Mouse (Mus musculus): ENCODE results near the gene Lrch1.
A peak's percentile ranks its signal among the peaks of the same experiment; 100 is the strongest.

Gene Lrch1

GRCm38 (mm10) chr14:74884920-74885319 is 62.8 kb downstream of the Lrch1 start:
- DNase-seq, result no peak

- DNase-seq, result peak; percentile 60 to 70
Observed at GRCm38 (mm10) chr14:74884024-74884680, 63.5 kb downstream of the Lrch1 start.

- no peak for DNase-seq
Observed at GRCm38 (mm10) chr14:74883204-74883603, 64.5 kb downstream of the Lrch1 start.

- DNase-seq, result no peak
Observed at GRCm38 (mm10) chr14:74882754-74883153, 64.9 kb downstream of the Lrch1 start.

GRCm38 (mm10) chr14:74880868-74881267 is 66.8 kb downstream of the Lrch1 start:
- no peak for DNase-seq

- DNase-seq, result no peak
Observed at GRCm38 (mm10) chr14:74879480-74879879, 68.2 kb downstream of the Lrch1 start.

- no peak for DNase-seq
Observed at GRCm38 (mm10) chr14:74877287-74877686, 70.4 kb downstream of the Lrch1 start.

GRCm38 (mm10) chr14:74871220-74871619 is 76.5 kb downstream of the Lrch1 start:
- no peak for DNase-seq

- no peak for DNase-seq
Observed at GRCm38 (mm10) chr14:74868902-74869230, 78.8 kb downstream of the Lrch1 start.

- no peak for DNase-seq
Observed at GRCm38 (mm10) chr14:74868188-74868901, 79.3 kb downstream of the Lrch1 start.

- no peak for DNase-seq
Observed at GRCm38 (mm10) chr14:74867076-74868042, 80.3 kb downstream of the Lrch1 start.

- DNase-seq, result no peak
Observed at GRCm38 (mm10) chr14:74865738-74866137, 81.9 kb downstream of the Lrch1 start.

- DNase-seq, result no peak
Observed at GRCm38 (mm10) chr14:74864805-74865483, 82.7 kb downstream of the Lrch1 start.

- no peak for DNase-seq
Observed at GRCm38 (mm10) chr14:74861456-74861855, 86.2 kb downstream of the Lrch1 start.

- no peak for DNase-seq
Observed at GRCm38 (mm10) chr14:74859154-74859553, 88.5 kb downstream of the Lrch1 start.

GRCm38 (mm10) chr14:74855429-74855828 is 92.2 kb downstream of the Lrch1 start:
- DNase-seq, result no peak

GRCm38 (mm10) chr14:74853759-74854100 is 93.9 kb downstream of the Lrch1 start:
- DNase-seq, result no peak

GRCm38 (mm10) chr14:74852965-74853758 is 94.5 kb downstream of the Lrch1 start:
- no peak for DNase-seq

- DNase-seq, result no peak
Observed at GRCm38 (mm10) chr14:74851866-74852265, 95.8 kb downstream of the Lrch1 start.

- no peak for DNase-seq
Observed at GRCm38 (mm10) chr14:74849020-74849419, 98.7 kb downstream of the Lrch1 start.

GRCm38 (mm10) chr14:74848224-74848623 is 99.5 kb downstream of the Lrch1 start:
- DNase-seq, result no peak
